Mouse (Mus musculus): ENCODE data around the gene Neurl1b. TPM values are rescaled to one million over a fixed set of nuclear protein-coding genes. Genes with fewer than 3 reads are reported as not detected.

The Neurl1b gene
- polyA plus RNA-seq, 1 experiment from 2014 or later: 6.0 TPM

DNA sequence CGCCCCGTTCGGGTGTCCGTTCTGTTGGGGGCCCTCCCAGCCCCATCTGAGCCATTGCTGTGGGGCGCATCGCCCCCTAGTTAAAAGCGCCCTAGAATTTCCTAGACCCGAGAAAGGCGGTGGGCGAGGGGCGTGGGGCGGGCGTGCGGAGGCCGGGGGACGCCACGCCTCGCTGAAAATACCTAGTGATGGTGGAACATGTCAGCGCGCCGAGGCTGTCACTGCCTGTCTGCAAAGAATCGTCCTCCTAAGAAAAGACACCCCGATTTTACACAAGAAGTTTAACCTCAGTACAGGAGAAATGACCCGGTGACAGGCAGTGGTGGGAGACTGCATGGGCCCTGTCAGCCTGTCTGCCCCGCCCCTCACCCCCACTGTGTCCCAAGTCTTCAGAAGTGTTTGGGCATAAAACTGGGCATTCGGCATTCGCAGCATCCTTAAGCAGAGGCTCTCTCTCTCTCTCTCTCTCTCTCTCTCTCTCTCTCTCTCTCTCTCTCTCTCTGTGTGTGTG is 781 bp downstream of the Neurl1b start:
- 1% methylated on average over 27 of the region's 27 CpGs for WGBS
- no peak for ATAC-seq (ENCODE audit: insufficient number of reproducible peaks, insufficient read depth, low FRiP score, low read depth)

DNA sequence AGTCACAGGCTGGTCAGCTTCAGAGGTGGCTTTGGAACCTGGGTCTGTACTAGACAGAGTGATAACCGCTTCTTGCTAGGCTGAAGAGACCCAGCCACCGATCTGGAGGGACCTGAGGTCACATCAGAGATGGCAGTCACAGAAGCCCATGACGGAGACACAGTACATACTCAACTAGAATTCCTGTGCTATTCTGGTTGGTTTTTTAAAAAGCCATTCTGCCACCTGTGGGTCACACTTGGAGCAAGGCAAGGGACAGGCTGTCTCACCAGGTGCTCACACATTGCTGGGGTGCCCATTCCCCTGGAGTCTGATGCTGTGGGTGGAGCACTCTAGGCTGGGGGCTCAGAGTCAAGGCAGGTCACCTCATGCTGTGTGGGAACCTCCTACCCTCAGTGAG is 1.5 kb downstream of the Neurl1b start:
- Histone ChIP-seq H3K36me3 (ENCODE audit: control insufficient read depth, insufficient read depth, low read length) (no peaks in the 10 kb centered on the region), H3K27me3 (ENCODE audit: control insufficient read depth, insufficient read depth, low read length) (no peaks in the 10 kb centered on the region), H3K27ac (ENCODE audit: low read length) (no peak overlapping the region), H3K9ac (replicated peaks; ENCODE audit: low read depth, low read length) (no peak overlapping the region), H3K4me3 (ENCODE audit: low read depth, low read length) (peak overlapping the region; percentile 82; the same call in 1 of the 2 replicates), H3K9me3 (ENCODE audit: control insufficient read depth, low read depth, low read length) (no peaks in the 10 kb centered on the region), H3K4me1 (ENCODE audit: control insufficient read depth, insufficient read depth, low read length) (peaks cover 7% of the 10 kb centered on the region; the same call in 1 of the 2 replicates), H3K4me2 (replicated peaks; ENCODE audit: low read depth, low read length) (peak overlapping the region; percentile 93)
- no peak for ATAC-seq (ENCODE audit: insufficient number of reproducible peaks, insufficient read depth, low FRiP score, low read depth)
- 56% methylated on average over 3 of the region's 3 CpGs for WGBS

More for the DNA sequence above, 781 bp downstream of the Neurl1b start:
- H3K9me3 ChIP-seq (ENCODE audit: control insufficient read depth, low read depth, low read length): no peaks in the 10 kb centered on the region
- peak overlapping the region; percentile 81 for H3K9ac ChIP-seq (replicated peaks; ENCODE audit: low read depth, low read length)
- peak overlapping the region; percentile 74; the same call in 1 of the 2 replicates for H3K27ac ChIP-seq (ENCODE audit: low read length)
- peaks cover 7% of the 10 kb centered on the region; the same call in 1 of the 2 replicates for H3K4me1 ChIP-seq (ENCODE audit: control insufficient read depth, insufficient read depth, low read length)
- H3K36me3 ChIP-seq (ENCODE audit: control insufficient read depth, insufficient read depth, low read length): no peaks in the 10 kb centered on the region
- no peaks in the 10 kb centered on the region for H3K27me3 ChIP-seq (ENCODE audit: control insufficient read depth, insufficient read depth, low read length)
- peak overlapping the region; percentile 82 for H3K4me3 ChIP-seq (ENCODE audit: low read depth, low read length)
- peak overlapping the region; percentile 93 for H3K4me2 ChIP-seq (replicated peaks; ENCODE audit: low read depth, low read length)

DNA sequence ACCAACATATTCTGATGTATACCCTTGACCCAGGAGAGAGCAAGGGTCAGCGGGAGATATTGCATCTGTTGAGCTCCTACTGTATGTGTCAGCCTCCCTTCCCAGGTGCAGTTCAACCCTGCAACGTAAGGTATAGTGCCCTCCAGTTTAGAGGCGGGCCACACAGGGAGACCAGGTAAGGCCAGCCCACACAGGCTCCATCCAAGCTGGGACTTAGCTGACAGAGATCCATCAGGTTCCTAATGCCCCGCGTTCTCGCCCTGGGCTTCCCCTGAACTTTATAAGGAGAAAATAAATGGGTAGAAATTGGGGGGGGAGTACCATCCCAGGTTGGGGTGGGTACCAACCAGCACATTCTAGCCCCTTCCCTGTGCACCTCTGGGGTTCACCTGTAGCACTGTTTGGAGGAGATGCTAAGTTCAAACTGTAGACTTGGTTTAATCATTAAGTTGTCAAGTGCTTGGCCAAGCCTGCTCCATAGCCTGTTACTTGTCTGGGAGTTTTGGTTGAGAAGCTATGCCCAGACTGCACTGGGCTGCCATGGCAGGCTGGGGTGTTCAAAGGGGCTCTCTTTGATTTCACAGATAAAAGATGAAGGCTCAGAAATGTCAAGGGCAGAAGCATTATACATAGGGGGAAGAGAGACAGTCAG is 3.3 kb downstream of the Neurl1b start:
- no peak overlapping the region for H3K4me2 ChIP-seq (replicated peaks; ENCODE audit: low read depth, low read length)

DNA sequence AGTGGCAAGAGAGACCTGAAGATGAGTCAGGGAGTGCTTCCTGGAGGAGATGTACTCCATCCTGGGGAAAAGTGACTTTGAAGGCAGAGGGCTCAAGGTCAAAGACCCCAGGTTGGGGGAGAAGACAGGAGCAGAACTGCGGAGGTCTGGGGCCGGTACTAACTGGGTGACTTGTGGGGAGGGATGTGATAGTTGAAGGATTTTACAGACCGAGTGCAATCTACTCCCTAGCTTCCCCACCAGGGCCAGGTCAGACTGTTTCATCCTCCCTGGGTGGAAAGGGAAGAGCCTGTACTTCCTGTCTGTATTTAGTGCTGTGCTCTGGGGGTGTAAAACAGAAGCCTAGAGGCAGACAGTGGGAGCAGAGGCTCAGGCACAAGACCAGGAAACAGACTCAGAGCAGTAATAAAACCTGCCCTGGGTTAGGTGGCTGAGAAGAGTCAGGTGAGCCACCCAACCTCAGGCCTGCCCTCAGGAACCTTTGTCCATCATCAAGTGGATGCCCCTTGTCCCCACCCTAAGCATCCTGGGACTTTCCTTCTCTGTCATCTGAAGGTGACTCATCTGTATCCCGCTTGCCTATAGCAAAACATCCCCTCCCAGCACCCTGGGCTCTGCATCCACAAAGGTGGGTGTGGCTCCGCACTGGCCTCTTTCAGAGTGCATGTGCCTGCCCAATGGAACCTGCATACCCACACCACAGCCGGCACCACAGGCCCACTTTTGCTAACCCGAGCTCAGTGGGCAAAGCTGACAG is 6.0 kb downstream of the Neurl1b start:
- WGBS: 71% methylated on average over 7 of the region's 7 CpGs
- no peaks in the 10 kb centered on the region for H3K27me3 ChIP-seq (ENCODE audit: control insufficient read depth, insufficient read depth, low read length)
- H3K4me2 ChIP-seq (replicated peaks; ENCODE audit: low read depth, low read length): no peak overlapping the region
- no peak overlapping the region for H3K4me3 ChIP-seq (ENCODE audit: low read depth, low read length)
- no peaks in the 10 kb centered on the region for H3K9me3 ChIP-seq (ENCODE audit: control insufficient read depth, low read depth, low read length)
- H3K9ac ChIP-seq (replicated peaks; ENCODE audit: low read depth, low read length): no peak overlapping the region
- no peak for ATAC-seq (ENCODE audit: insufficient number of reproducible peaks, insufficient read depth, low FRiP score, low read depth)
- no peaks in the 10 kb centered on the region for H3K36me3 ChIP-seq (ENCODE audit: control insufficient read depth, insufficient read depth, low read length)
- peaks cover 19% of the 10 kb centered on the region for H3K4me1 ChIP-seq (ENCODE audit: control insufficient read depth, insufficient read depth, low read length)
- no peak overlapping the region for H3K27ac ChIP-seq (ENCODE audit: low read length)

More for the DNA sequence above, 3.3 kb downstream of the Neurl1b start:
- Histone ChIP-seq H3K4me1 (ENCODE audit: control insufficient read depth, insufficient read depth, low read length) (peaks cover 7% of the 10 kb centered on the region; the same call in 1 of the 2 replicates), H3K4me3 (ENCODE audit: low read depth, low read length) (no peak overlapping the region), H3K9me3 (ENCODE audit: control insufficient read depth, low read depth, low read length) (no peaks in the 10 kb centered on the region), H3K27me3 (ENCODE audit: control insufficient read depth, insufficient read depth, low read length) (no peaks in the 10 kb centered on the region), H3K36me3 (ENCODE audit: control insufficient read depth, insufficient read depth, low read length) (no peaks in the 10 kb centered on the region), H3K27ac (ENCODE audit: low read length) (no peak overlapping the region), H3K9ac (replicated peaks; ENCODE audit: low read depth, low read length) (no peak overlapping the region)
- no peak for ATAC-seq (ENCODE audit: insufficient number of reproducible peaks, insufficient read depth, low FRiP score, low read depth)
- WGBS: 81% methylated on average over 6 of the region's 6 CpGs

DNA sequence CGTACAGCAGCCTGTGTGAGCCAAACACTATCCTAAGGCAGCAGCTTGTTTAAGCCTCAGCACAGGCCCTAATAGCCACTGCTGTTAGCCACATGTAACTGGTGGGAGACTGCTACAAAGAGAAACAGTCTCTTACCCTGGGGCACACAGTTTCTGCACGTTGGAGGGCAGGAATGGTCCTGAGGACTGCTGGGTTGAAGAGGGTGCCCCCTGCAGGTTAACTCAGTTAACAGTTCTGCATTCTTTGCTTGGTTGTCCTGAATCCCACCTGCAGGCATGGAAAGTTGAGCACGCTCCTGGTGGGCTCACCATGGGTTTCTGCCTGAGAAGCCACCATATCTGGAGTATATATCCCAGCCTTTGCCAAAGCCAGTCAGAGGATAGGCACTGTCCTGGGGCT is 6.9 kb downstream of the Neurl1b start:
- Histone ChIP-seq H3K9ac (replicated peaks; ENCODE audit: low read depth, low read length) (no peak overlapping the region), H3K9me3 (ENCODE audit: control insufficient read depth, low read depth, low read length) (no peaks in the 10 kb centered on the region), H3K27ac (ENCODE audit: low read length) (no peak overlapping the region), H3K27me3 (ENCODE audit: control insufficient read depth, insufficient read depth, low read length) (no peaks in the 10 kb centered on the region), H3K36me3 (ENCODE audit: control insufficient read depth, insufficient read depth, low read length) (no peaks in the 10 kb centered on the region), H3K4me2 (replicated peaks; ENCODE audit: low read depth, low read length) (no peak overlapping the region), H3K4me3 (ENCODE audit: low read depth, low read length) (no peak overlapping the region), H3K4me1 (ENCODE audit: control insufficient read depth, insufficient read depth, low read length) (peaks cover 19% of the 10 kb centered on the region)
- ATAC-seq (ENCODE audit: insufficient number of reproducible peaks, insufficient read depth, low FRiP score, low read depth): no peak
- WGBS: 52% methylated on average over 3 of the region's 3 CpGs

DNA sequence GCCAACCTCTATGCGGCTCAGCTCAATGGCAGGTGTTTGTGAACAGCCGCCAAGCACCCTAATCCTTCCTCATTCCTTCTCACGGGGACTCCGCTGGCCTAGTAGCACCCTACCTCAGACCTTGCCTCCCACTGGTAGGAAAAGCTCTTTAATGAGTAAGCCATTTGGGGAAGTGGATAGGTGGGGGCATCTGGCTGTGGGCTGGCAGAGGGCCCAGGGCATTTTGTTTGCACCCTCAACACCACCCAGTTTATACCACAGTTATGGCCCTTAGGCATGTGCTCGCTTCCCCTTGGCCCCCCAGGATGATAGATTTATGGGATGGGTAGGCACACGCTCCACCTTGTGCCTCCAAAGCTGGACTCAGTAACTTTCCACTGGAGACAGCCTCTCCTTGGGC is 7.8 kb downstream of the Neurl1b start:
- H3K4me3 ChIP-seq (ENCODE audit: low read depth, low read length): no peak overlapping the region

DNA sequence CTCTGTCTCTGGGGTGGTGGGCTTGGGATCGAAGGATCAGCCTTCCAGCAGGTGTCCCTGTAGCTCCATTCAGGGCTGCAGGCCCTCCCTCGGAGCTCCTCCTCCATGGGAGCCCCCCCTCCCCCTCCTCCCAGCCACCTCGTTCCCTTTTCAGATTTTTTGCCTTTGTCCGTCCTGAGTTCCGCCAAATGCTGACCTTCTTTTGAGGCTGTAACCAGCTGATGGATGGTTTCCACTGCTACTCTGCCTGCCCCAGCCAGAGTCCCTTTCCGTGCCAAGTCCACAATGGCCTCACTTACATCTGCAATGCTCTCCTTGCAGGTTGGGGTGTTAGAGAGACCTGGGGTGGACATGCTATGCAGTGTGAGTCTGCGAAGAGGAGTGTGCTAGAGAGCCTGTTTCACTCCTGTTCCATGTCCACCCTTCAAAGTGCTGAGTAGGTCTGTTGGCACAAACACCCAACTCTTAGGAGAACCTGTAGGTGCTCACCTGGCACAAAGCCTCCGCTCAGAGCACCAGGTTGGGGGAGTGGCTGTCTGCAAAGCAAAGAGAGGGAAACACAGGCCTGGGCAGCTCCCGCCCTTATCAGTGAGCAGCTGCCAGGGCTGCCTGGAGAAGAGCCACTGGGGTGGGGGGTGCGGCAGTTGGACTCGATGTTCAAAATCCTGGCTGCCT is 9.5 kb downstream of the Neurl1b start:
- Histone ChIP-seq H3K9me3 (ENCODE audit: control insufficient read depth, low read depth, low read length) (no peaks in the 10 kb centered on the region), H3K4me2 (replicated peaks; ENCODE audit: low read depth, low read length) (0 out of 2 replicates have a peak overlapping the region, but pooled peaks have one; percentile 13), H3K27me3 (ENCODE audit: control insufficient read depth, insufficient read depth, low read length) (no peaks in the 10 kb centered on the region), H3K27ac (ENCODE audit: low read length) (peak overlapping the region; percentile 81), H3K4me1 (ENCODE audit: control insufficient read depth, insufficient read depth, low read length) (peaks cover 22% of the 10 kb centered on the region), H3K36me3 (ENCODE audit: control insufficient read depth, insufficient read depth, low read length) (no peaks in the 10 kb centered on the region), H3K9ac (replicated peaks; ENCODE audit: low read depth, low read length) (no peak overlapping the region), H3K4me3 (ENCODE audit: low read depth, low read length) (no peak overlapping the region)
- 19% methylated on average over 11 of the region's 11 CpGs for WGBS
- ATAC-seq (ENCODE audit: insufficient number of reproducible peaks, insufficient read depth, low FRiP score, low read depth): peak; percentile 70

More for the DNA sequence above, 7.8 kb downstream of the Neurl1b start:
- no peaks in the 10 kb centered on the region for H3K27me3 ChIP-seq (ENCODE audit: control insufficient read depth, insufficient read depth, low read length)
- H3K9me3 ChIP-seq (ENCODE audit: control insufficient read depth, low read depth, low read length): no peaks in the 10 kb centered on the region
- H3K9ac ChIP-seq (replicated peaks; ENCODE audit: low read depth, low read length): no peak overlapping the region
- no peak for ATAC-seq (ENCODE audit: insufficient number of reproducible peaks, insufficient read depth, low FRiP score, low read depth)
- no peak overlapping the region for H3K27ac ChIP-seq (ENCODE audit: low read length)
- H3K36me3 ChIP-seq (ENCODE audit: control insufficient read depth, insufficient read depth, low read length): no peaks in the 10 kb centered on the region
- 73% methylated on average over 6 of the region's 6 CpGs for WGBS
- H3K4me2 ChIP-seq (replicated peaks; ENCODE audit: low read depth, low read length): no peak overlapping the region
- H3K4me1 ChIP-seq (ENCODE audit: control insufficient read depth, insufficient read depth, low read length): peaks cover 19% of the 10 kb centered on the region

Measured in stomach, embryonic 14.5 days (tissue).